Comparison of ENCODE assay signal across 17 mouse cellular contexts in the genomic region with DNA sequence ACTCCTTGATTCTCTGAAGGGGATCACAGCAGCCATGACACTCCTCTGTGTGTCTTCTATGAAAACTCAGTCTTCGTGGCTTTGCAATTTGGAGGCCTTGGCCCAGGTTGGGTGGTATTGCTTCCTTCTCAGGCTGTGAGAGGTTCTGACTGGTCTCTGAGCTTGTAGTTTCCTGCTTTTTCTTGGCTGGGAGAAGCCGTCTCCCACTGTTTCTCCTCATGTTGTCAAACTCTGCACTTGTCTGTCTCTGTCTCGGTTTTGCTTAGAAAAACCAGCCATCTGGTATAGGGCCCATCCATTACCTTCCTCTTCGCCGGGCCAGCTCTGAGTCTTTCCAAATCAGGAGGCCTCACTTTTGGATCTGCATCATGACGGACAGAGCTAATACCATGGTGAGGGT.
"Had no signal": no experiment of that assay in that cellular context is flagged by ENCODE, and none has a peak within 500 bp of the region (broad histone marks: within the 10 kb centered on the region; RNA-seq: fewer than 3 reads in every experiment).

No protein-coding gene starts in this region.

- H3K4me1 ChIP-seq: limb, embryonic 13.5 days; megakaryocyte, embryonic 14.5 days; midbrain, embryonic 15.5 days; neural tube, embryonic 12.5 days; stomach, embryonic 15.5 days had no signal

- H3K27me3 ChIP-seq: limb, embryonic 13.5 days; megakaryocyte, embryonic 14.5 days; midbrain, embryonic 15.5 days; neural tube, embryonic 12.5 days; stomach, embryonic 15.5 days had no signal

- DNase-seq: kidney, postnatal 10 days; kidney, postnatal 4 days; left cerebral cortex, postnatal 4 days; lung, adult 2 months; lung, postnatal 10 days; lung, postnatal 4 days; retina, postnatal 1 day; right cerebral cortex, postnatal 4 days; thymus, adult 2 months; thymus, postnatal 25 days had no signal

- H3K4me3 ChIP-seq: layer of hippocampus, adult 2 months; limb, embryonic 13.5 days; megakaryocyte, embryonic 14.5 days; midbrain, embryonic 15.5 days; neural tube, embryonic 12.5 days; stomach, embryonic 15.5 days had no signal

- H3K27ac ChIP-seq: layer of hippocampus, adult 2 months; limb, embryonic 13.5 days; liver, embryonic 14.5 days; midbrain, embryonic 15.5 days; neural tube, embryonic 12.5 days; stomach, embryonic 15.5 days had no signal
